Mouse (Mus musculus) stomach, postnatal 0 days (tissue): ENCODE results near the gene Banf2.

Experiments used
- CTCF ChIP-seq: IDR thresholded peaks from 2 replicates; pipeline ENCODE4 v1.5.1; 2016; ENCODE audit warnings: antibody characterized with exemption, low read depth, mild to moderate bottlenecking, moderate library complexity
- EP300 ChIP-seq: optimal IDR thresholded peaks from 2 replicates; pipeline ENCODE3; 2016; ENCODE audit warnings: antibody characterized with exemption

GRCm38 (mm10) chr2:144044726-144045125, 11.9 kb downstream of the Banf2 start:
- TF ChIP-seq EP300 (no peak), CTCF (no peak)
